Mouse (Mus musculus) kidney, adult 2 months (tissue): ENCODE results near the gene Psat1.

ENCODE experiments used
- CTCF ChIP-seq: fragments of 200-500 bp; conservative IDR thresholded peaks from 2 replicates; pipeline ENCODE4 v1.5.1; 2011; ENCODE audit warnings: low read depth, mild to moderate bottlenecking, control low read depth, low read length, moderate library complexity, mixed read lengths; ENCODE audit not compliant: insufficient read depth, insufficient read length
- POLR2A ChIP-seq: fragments of 200-500 bp; IDR thresholded peaks from one replicate; pipeline ENCODE4 v1.6.1; 2011; ENCODE audit warnings: low read depth, low read length, control low read depth

DNA sequence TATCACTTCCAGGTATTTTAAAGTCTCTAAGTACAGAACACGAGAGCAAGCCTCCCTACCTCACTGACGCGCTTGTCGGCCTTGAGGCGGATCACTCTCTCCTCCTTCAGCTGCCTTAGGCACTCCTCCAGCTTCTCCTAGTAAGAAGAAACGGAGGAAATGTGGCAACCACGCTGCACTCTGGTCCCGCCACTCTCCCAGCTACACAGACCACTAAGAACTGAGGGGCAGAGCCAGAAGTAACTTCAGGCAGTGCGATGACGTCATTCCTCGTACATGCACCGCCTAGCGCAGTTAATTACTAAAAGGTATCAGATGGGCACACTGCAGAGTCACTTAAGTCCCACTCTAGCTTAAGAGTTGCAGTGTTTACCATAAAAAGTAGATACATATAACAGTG lies 15.2 kb upstream of the Psat1 start:
- no peak for TF ChIP-seq CTCF
- TF ChIP-seq POLR2A = no peak
